Mouse (Mus musculus) NIH3T3 (cell line): ENCODE results near the gene Mta1.
A peak's percentile ranks its signal among the peaks of the same experiment; 100 is the strongest.

Source experiments
- DNase-seq: peaks from one replicate; pipeline ENCODE4 v3.0.0-alpha.2; 2012; ENCODE audit warnings: low read depth

The Mta1 gene

GRCm38 (mm10) chr12:113097749-113098281, at the start of gene Mta1:
Mta1 (plus strand) TSS chr12:113098278.
- peak; percentile 78 for DNase-seq

GRCm38 (mm10) chr12:113049836-113050235, 48.2 kb upstream of the Mta1 start:
- DNase-seq: no peak

GRCm38 (mm10) chr12:113050671-113051070, 47.4 kb upstream of the Mta1 start:
- DNase-seq: no peak

GRCm38 (mm10) chr12:113051628-113052403, 46.3 kb upstream of the Mta1 start:
- DNase-seq: no peak

GRCm38 (mm10) chr12:113056089-113056488, 42.0 kb upstream of the Mta1 start:
- no peak for DNase-seq

- no peak for DNase-seq
Observed at GRCm38 (mm10) chr12:113060178-113060577, 37.9 kb upstream of the Mta1 start.

- DNase-seq: no peak
Observed at GRCm38 (mm10) chr12:113061606-113062005, 36.5 kb upstream of the Mta1 start.

- no peak for DNase-seq
Observed at GRCm38 (mm10) chr12:113062201-113062600, 35.9 kb upstream of the Mta1 start.

GRCm38 (mm10) chr12:113063700-113064099, 34.4 kb upstream of the Mta1 start:
- no peak for DNase-seq

GRCm38 (mm10) chr12:113068002-113068401, 30.1 kb upstream of the Mta1 start:
- DNase-seq: no peak

GRCm38 (mm10) chr12:113069389-113069788, 28.7 kb upstream of the Mta1 start:
- no peak for DNase-seq

- no peak for DNase-seq
Observed at GRCm38 (mm10) chr12:113071321-113071720, 26.8 kb upstream of the Mta1 start.

GRCm38 (mm10) chr12:113071827-113072226, 26.3 kb upstream of the Mta1 start:
- DNase-seq: no peak

- DNase-seq: peak; percentile 20
Observed at GRCm38 (mm10) chr12:113073420-113074328, 24.4 kb upstream of the Mta1 start.

GRCm38 (mm10) chr12:113074329-113075062, 23.6 kb upstream of the Mta1 start, which contains the start of gene Tex22:
Tex22 (plus strand) TSS chr12:113074502.
- peak; percentile 71 for DNase-seq

- peak; percentile 86 for DNase-seq
Observed at GRCm38 (mm10) chr12:113075063-113075454, 23.0 kb upstream of the Mta1 start.

GRCm38 (mm10) chr12:113075486-113075885, 22.6 kb upstream of the Mta1 start:
- no peak for DNase-seq

GRCm38 (mm10) chr12:113087276-113087675, 10.8 kb upstream of the Mta1 start:
- DNase-seq: no peak

GRCm38 (mm10) chr12:113088026-113088425, 10.1 kb upstream of the Mta1 start:
- no peak for DNase-seq

GRCm38 (mm10) chr12:113089107-113089506, 9.0 kb upstream of the Mta1 start:
- DNase-seq: no peak

- no peak for DNase-seq
Observed at GRCm38 (mm10) chr12:113090053-113090452, 8.0 kb upstream of the Mta1 start.

- no peak for DNase-seq
Observed at GRCm38 (mm10) chr12:113097040-113097439, 1.0 kb upstream of the Mta1 start.
